Mouse (Mus musculus): ENCODE data around the gene Gipc1. TPM values are rescaled to one million over a fixed set of nuclear protein-coding genes. Genes with fewer than 3 reads are reported as not detected.
A peak's percentile ranks its signal among the peaks of the same experiment; 100 is the strongest.

Gene Gipc1
- polyA plus RNA-seq, 1 experiment from 2014 or later: 46.1 TPM

- Histone ChIP-seq H3K4me2 (ENCODE audit: low read depth, low read length) (no peak overlapping the region), H3K9ac (replicated peaks) (no peak overlapping the region), H3K27me3 (ENCODE audit: insufficient read depth, low read length) (0 out of 2 replicates have a peak, but pooled peaks cover 2% of the 10 kb centered on the region), H3K4me3 (ENCODE audit: low read depth, low read length) (no peak overlapping the region), H3K36me3 (replicated peaks; ENCODE audit: insufficient read depth, low read length) (peaks cover 25% of the 10 kb centered on the region), H3K9me3 (ENCODE audit: low read length) (no peaks in the 10 kb centered on the region), H3K4me1 (ENCODE audit: insufficient read depth) (peaks cover 23% of the 10 kb centered on the region), H3K27ac (ENCODE audit: low read depth) (no peak overlapping the region)
- no peak for TF ChIP-seq CTCF (IDR thresholded peaks at IDR 0.05; ENCODE audit: low read depth)
- TF ChIP-seq EP300 (IDR thresholded peaks at IDR 0.05; ENCODE audit: low read depth): no peak
- WGBS (ENCODE audit: insufficient replicate concordance): 91% methylated on average over 3 of the region's 3 CpGs
- ATAC-seq (no peak), DNase-seq (no peak)
Observed at GRCm38 (mm10) chr8:83666866-83667234, 14.4 kb downstream of the Gipc1 start.

DNA sequence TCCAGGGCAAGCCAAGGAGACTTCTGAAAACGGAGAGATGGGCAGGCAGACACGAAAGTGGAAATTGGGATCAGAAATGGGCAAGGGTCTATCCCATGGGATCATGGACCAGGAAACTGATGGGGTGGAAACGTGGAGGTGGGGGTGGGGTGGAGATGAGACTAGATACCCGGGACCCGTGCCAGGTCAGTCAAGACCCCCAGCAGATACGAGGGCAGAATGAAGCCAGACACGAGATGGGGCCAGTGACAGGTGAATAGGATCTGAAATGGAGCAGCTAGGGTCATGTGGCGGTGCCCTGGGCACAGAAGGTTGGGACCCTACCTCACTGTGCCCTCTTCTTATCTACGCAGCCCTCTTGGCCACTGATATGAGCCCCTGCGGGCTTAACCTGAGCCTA is 15.0 kb downstream of the Gipc1 start:
- ATAC-seq (no peak), DNase-seq (no peak)
- WGBS (ENCODE audit: insufficient replicate concordance): 72% methylated on average over 10 of the region's 10 CpGs
- H3K27me3 ChIP-seq (ENCODE audit: insufficient read depth, low read length): 0 out of 2 replicates have a peak, but pooled peaks cover 2% of the 10 kb centered on the region
- no peak overlapping the region for H3K27ac ChIP-seq (ENCODE audit: low read depth)
- no peak overlapping the region for H3K4me3 ChIP-seq (ENCODE audit: low read depth, low read length)
- TF ChIP-seq EP300 (IDR thresholded peaks at IDR 0.05; ENCODE audit: low read depth) (no peak), CTCF (IDR thresholded peaks at IDR 0.05; ENCODE audit: low read depth) (no peak)
- peaks cover 32% of the 10 kb centered on the region for H3K36me3 ChIP-seq (replicated peaks; ENCODE audit: insufficient read depth, low read length)
- H3K4me1 ChIP-seq (ENCODE audit: insufficient read depth): peaks cover 21% of the 10 kb centered on the region
- H3K9me3 ChIP-seq (ENCODE audit: low read length): no peaks in the 10 kb centered on the region
- H3K4me2 ChIP-seq (ENCODE audit: low read depth, low read length): no peak overlapping the region
- H3K9ac ChIP-seq (replicated peaks): no peak overlapping the region

DNA sequence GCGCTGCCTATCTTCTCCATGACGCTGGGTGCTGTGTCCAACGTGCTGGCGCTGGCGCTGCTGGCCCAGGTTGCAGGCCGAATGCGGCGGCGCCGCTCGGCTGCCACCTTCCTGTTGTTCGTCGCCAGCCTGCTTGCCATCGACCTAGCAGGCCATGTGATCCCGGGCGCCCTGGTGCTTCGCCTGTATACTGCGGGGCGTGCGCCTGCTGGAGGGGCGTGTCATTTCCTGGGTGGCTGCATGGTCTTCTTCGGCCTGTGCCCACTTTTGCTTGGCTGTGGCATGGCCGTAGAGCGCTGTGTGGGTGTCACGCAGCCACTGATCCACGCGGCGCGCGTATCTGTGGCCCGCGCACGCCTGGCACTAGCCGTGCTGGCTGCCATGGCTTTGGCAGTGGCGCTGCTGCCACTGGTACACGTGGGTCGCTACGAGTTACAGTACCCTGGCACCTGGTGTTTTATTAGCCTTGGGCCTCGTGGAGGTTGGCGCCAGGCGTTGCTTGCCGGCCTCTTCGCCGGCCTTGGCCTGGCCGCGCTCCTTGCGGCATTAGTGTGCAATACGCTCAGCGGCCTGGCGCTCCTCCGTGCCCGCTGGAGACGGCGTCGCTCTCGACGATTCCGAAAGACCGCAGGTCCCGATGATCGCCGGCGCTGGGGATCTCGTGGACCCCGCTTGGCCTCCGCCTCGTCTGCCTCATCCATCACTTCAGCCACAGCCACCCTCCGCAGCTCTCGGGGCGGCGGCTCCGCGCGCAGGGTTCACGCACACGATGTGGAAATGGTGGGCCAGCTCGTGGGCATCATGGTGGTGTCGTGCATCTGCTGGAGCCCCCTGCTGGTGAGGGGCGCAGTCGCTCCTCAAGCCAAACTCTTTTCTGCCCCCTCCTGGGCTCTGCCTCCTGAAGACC is 15.8 kb downstream of the Gipc1 start:
- TF ChIP-seq CTCF (IDR thresholded peaks at IDR 0.05; ENCODE audit: low read depth) (peak; percentile 76), EP300 (IDR thresholded peaks at IDR 0.05; ENCODE audit: low read depth) (no peak)
- Histone ChIP-seq H3K36me3 (replicated peaks; ENCODE audit: insufficient read depth, low read length) (peaks cover 39% of the 10 kb centered on the region), H3K27ac (ENCODE audit: low read depth) (no peak overlapping the region), H3K9ac (replicated peaks) (peak overlapping the region; percentile 30; the same call in 1 of the 2 replicates), H3K4me3 (ENCODE audit: low read depth, low read length) (peak overlapping the region; percentile 10; the same call in 1 of the 2 replicates), H3K4me1 (ENCODE audit: insufficient read depth) (peaks cover 18% of the 10 kb centered on the region), H3K27me3 (ENCODE audit: insufficient read depth, low read length) (0 out of 2 replicates have a peak, but pooled peaks cover 2% of the 10 kb centered on the region), H3K4me2 (ENCODE audit: low read depth, low read length) (peak overlapping the region; percentile 65), H3K9me3 (ENCODE audit: low read length) (no peaks in the 10 kb centered on the region)
- peak; percentile 30 for ATAC-seq
- DNase-seq: peak; percentile 60
- WGBS (ENCODE audit: insufficient replicate concordance): 36% methylated on average over 80 of the region's 80 CpGs

DNA sequence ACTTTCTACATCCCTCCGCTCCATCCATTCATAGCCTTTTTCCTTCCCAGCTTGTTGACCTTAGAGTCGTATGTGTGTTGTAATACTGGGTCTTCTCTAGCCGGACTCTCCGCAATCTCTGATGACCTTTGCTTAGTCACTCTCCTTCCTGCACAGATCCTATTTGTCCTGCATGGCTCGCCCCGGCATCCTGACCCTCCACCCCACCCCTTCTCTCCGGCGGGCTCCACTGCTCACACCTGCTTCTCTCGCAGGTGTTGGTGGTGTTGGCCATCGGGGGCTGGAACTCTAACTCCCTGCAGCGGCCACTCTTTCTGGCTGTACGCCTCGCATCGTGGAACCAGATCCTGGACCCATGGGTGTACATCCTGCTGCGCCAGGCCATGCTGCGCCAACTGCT is 16.5 kb downstream of the Gipc1 start:
- peaks cover 47% of the 10 kb centered on the region for H3K36me3 ChIP-seq (replicated peaks; ENCODE audit: insufficient read depth, low read length)
- H3K4me1 ChIP-seq (ENCODE audit: insufficient read depth): peaks cover 18% of the 10 kb centered on the region
- H3K9me3 ChIP-seq (ENCODE audit: low read length): no peaks in the 10 kb centered on the region
- H3K27me3 ChIP-seq (ENCODE audit: insufficient read depth, low read length): 0 out of 2 replicates have a peak, but pooled peaks cover 2% of the 10 kb centered on the region
- peak; percentile 51 for ATAC-seq
- H3K4me3 ChIP-seq (ENCODE audit: low read depth, low read length): peak overlapping the region; percentile 10; the same call in 1 of the 2 replicates
- H3K27ac ChIP-seq (ENCODE audit: low read depth): no peak overlapping the region
- TF ChIP-seq EP300 (IDR thresholded peaks at IDR 0.05; ENCODE audit: low read depth) (no peak), CTCF (IDR thresholded peaks at IDR 0.05; ENCODE audit: low read depth) (no peak)
- DNase-seq: no peak
- H3K9ac ChIP-seq (replicated peaks): no peak overlapping the region
- peak overlapping the region; percentile 65 for H3K4me2 ChIP-seq (ENCODE audit: low read depth, low read length)
- WGBS (ENCODE audit: insufficient replicate concordance): 66% methylated on average over 16 of the region's 16 CpGs

DNA sequence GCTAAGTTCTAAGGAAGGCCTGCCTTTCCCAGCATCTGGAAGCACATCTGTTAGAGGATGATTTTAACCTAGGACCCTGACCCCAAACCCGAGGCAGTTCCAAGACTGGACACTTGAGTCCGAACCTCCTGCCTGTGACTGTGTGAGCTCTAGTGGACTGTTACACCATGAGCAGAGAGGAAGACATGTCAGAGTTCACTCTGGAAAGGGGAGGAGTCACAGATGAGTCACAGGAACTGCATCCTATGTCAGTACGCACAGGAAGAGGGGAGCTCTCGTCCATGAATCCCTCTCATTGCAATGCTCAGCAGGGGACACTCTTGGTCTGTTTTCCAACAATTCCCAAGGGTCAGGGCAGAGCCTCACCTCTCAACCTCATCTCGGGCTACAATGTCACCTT is 20.5 kb downstream of the Gipc1 start:
- Histone ChIP-seq H3K27ac (ENCODE audit: low read depth) (no peak overlapping the region), H3K36me3 (replicated peaks; ENCODE audit: insufficient read depth, low read length) (peaks cover 68% of the 10 kb centered on the region), H3K9ac (replicated peaks) (no peak overlapping the region), H3K9me3 (ENCODE audit: low read length) (no peaks in the 10 kb centered on the region), H3K4me2 (ENCODE audit: low read depth, low read length) (no peak overlapping the region), H3K4me1 (ENCODE audit: insufficient read depth) (peaks cover 12% of the 10 kb centered on the region), H3K27me3 (ENCODE audit: insufficient read depth, low read length) (no peaks in the 10 kb centered on the region), H3K4me3 (ENCODE audit: low read depth, low read length) (no peak overlapping the region)
- TF ChIP-seq EP300 (IDR thresholded peaks at IDR 0.05; ENCODE audit: low read depth) (no peak), CTCF (IDR thresholded peaks at IDR 0.05; ENCODE audit: low read depth) (peak; percentile 19; the same call in 1 of the 2 replicates)
- WGBS (ENCODE audit: insufficient replicate concordance): 63% methylated on average over 5 of the region's 5 CpGs
- no peak for DNase-seq
- peak; percentile 41 for ATAC-seq

GRCm38 (mm10) chr8:83674497-83674896 is 22.0 kb downstream of the Gipc1 start:
- TF ChIP-seq EP300 (IDR thresholded peaks at IDR 0.05; ENCODE audit: low read depth) (no peak), CTCF (IDR thresholded peaks at IDR 0.05; ENCODE audit: low read depth) (no peak)
- 90% methylated on average over 5 of the region's 5 CpGs for WGBS (ENCODE audit: insufficient replicate concordance)
- no peak overlapping the region for H3K27ac ChIP-seq (ENCODE audit: low read depth)
- no peaks in the 10 kb centered on the region for H3K4me1 ChIP-seq (ENCODE audit: insufficient read depth)
- H3K27me3 ChIP-seq (ENCODE audit: insufficient read depth, low read length): no peaks in the 10 kb centered on the region
- H3K4me2 ChIP-seq (ENCODE audit: low read depth, low read length): no peak overlapping the region
- no peak overlapping the region for H3K9ac ChIP-seq (replicated peaks)
- peaks cover 76% of the 10 kb centered on the region for H3K36me3 ChIP-seq (replicated peaks; ENCODE audit: insufficient read depth, low read length)
- no peak for ATAC-seq
- DNase-seq: no peak
- no peaks in the 10 kb centered on the region for H3K9me3 ChIP-seq (ENCODE audit: low read length)
- no peak overlapping the region for H3K4me3 ChIP-seq (ENCODE audit: low read depth, low read length)

Measured in liver, postnatal 0 days (tissue).